Mouse (Mus musculus) bone marrow, adult 2 months (tissue): ENCODE data around the gene Ypel3.
"Not testable (repeated sequence)": the region's sequence is repeated elsewhere in the genome, so short reads cannot be mapped to it uniquely, and the experiment has no call there.

ENCODE experiments used
- CTCF ChIP-seq: fragments of 200-500 bp; IDR thresholded peaks from 2 replicates; pipeline ENCODE4 v1.5.1; 2011; ENCODE audit warnings: low read length, control low read depth; ENCODE audit not compliant: control insufficient read depth, insufficient read depth
- POLR2A ChIP-seq: fragments of 200-500 bp; IDR thresholded peaks from 2 replicates; pipeline ENCODE4 v1.6.1; 2011; ENCODE audit warnings: low read depth, mild to moderate bottlenecking, control low read depth, low read length, borderline replicate concordance; ENCODE audit not compliant: control insufficient read depth

DNA sequence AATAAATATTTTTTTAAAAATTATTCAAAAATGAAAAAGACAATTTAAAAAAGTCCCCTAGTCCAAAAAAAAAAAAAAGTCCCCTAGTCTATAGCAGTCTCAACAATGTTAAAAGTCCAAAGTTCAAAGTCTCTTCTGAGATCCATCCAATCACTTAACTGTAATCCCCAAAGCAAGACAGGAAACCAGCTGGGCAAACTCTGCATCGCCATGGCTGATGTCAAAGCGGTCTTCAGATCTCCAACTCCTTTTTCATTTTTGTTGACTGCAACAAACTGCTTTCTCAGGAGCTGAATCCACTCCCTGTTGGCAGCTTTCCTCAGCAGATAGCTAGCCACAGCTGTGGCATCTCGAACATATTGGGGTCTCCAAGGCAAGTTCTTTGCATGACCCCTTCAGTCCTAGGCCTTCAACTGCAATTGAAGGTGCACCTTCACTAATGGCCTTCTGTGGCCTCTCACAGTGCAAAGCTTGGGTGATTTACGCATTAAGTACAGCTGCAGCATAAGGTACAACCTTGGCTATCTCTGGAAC is 46.4 kb upstream of the Ypel3 start:
- TF ChIP-seq CTCF, POLR2A: not testable (repeated sequence)
